Mouse (Mus musculus) liver, adult 2 months (tissue): ENCODE measurements around the gene Kcnh7. TPM values are rescaled to one million over a fixed set of nuclear protein-coding genes. Genes with fewer than 3 reads are reported as not detected.

Experiments
- DNase-seq: peaks from one replicate; pipeline ENCODE4 v3.0.0-alpha.2; 2011; ENCODE audit warnings: low read depth, low spot score; ENCODE audit errors: extremely low read depth
- H3K27ac ChIP-seq: fragments of 200-500 bp; replicated peaks from 2 replicates; pipeline ENCODE4 v1.5.1; 2012; ENCODE audit warnings: low read depth, mild to moderate bottlenecking, control low read depth, inconsistent platforms, low read length; ENCODE audit not compliant: insufficient read depth
- H3K27me3 ChIP-seq: fragments of 200-500 bp; 2 replicates; pipeline ENCODE4 v1.6.1; 2012; ENCODE audit warnings: mild to moderate bottlenecking, moderate library complexity, low read length, inconsistent platforms; ENCODE audit not compliant: control insufficient read depth, insufficient read depth
- H3K36me3 ChIP-seq: fragments of 200-500 bp; 2 replicates; pipeline ENCODE4 v1.6.1; 2012; ENCODE audit warnings: low read length, inconsistent platforms; ENCODE audit not compliant: control insufficient read depth, insufficient read depth
- H3K4me1 ChIP-seq: fragments of 200-500 bp; 2 replicates; pipeline ENCODE4 v1.6.1; 2011; ENCODE audit warnings: low read length; ENCODE audit not compliant: control insufficient read depth, insufficient read depth
- H3K4me3 ChIP-seq: fragments of 200-500 bp; 2 replicates; pipeline ENCODE4 v1.5.1; 2011; ENCODE audit warnings: low read depth, mild to moderate bottlenecking, control low read depth, low read length, moderate library complexity; ENCODE audit not compliant: insufficient read depth
- H3K79me2 ChIP-seq: fragments of 200-500 bp; 2 replicates; pipeline ENCODE4 v1.6.1; 2012; ENCODE audit warnings: inconsistent platforms, mild to moderate bottlenecking, low read length, moderate library complexity; ENCODE audit not compliant: control insufficient read depth, insufficient read depth
- H3K9ac ChIP-seq: fragments of 200-500 bp; 2 replicates; pipeline ENCODE4 v1.6.1; 2012; ENCODE audit warnings: low read depth, mild to moderate bottlenecking, control low read depth, inconsistent platforms, low read length
- CTCF ChIP-seq: fragments of 200-500 bp; IDR thresholded peaks from 2 replicates; pipeline ENCODE4 v1.5.1; 2011; ENCODE audit warnings: low read depth, low read length, control low read depth
- POLR2A ChIP-seq: fragments of 200-500 bp; IDR thresholded peaks from 2 replicates; pipeline ENCODE4 v1.6.1; 2011; ENCODE audit warnings: low read length, control low read depth; ENCODE audit not compliant: insufficient read depth; ENCODE audit errors: extremely low read depth
- WGBS: fragments of 180-500 bp; shearing (Covaris S2); methylation state at CpG from one replicate; pipeline ENCODE4 v1.1.7; 2018; 5-methylcytosine and 5-hydroxymethylcytosine counted together
- polyA plus RNA-seq: library from polyadenylated mRNA; depleted of rRNA; stranded (reverse); fragments of >200 nt; gene quantifications from 2 replicates; pipeline ENCODE4 v1.2.3, GENCODE M21; 2012
- total RNA-seq: library from RNA; depleted of rRNA; stranded (reverse); fragments of >200 nt; gene quantifications from 2 replicates; pipeline ENCODE4 v1.2.3, GENCODE M21; 2014

The Kcnh7 gene
- total and polyA plus RNA-seq, 2 experiments, result not detected

GRCm38 (mm10) chr2:62855391-62855790, 328.7 kb downstream of the Kcnh7 start:
- no peak for TF ChIP-seq POLR2A
- no peak for TF ChIP-seq CTCF
- Histone ChIP-seq H3K36me3 (no peaks in the 10 kb centered on the region), H3K79me2 (no peaks in the 10 kb centered on the region), H3K9ac (no peak overlapping the region), H3K4me3 (no peak overlapping the region), H3K4me1 (no peaks in the 10 kb centered on the region), H3K27me3 (no peaks in the 10 kb centered on the region), H3K27ac (no peak overlapping the region)
- 94% methylated on average over 3 of the region's 3 CpGs for WGBS
- DNase-seq, result no peak

GRCm38 (mm10) chr2:62842630-62843029, 341.5 kb downstream of the Kcnh7 start:
- H3K9ac ChIP-seq, result no peak overlapping the region
- no peak for TF ChIP-seq CTCF
- no peak for TF ChIP-seq POLR2A
- H3K4me1 ChIP-seq, result no peaks in the 10 kb centered on the region
- H3K27ac ChIP-seq, result no peak overlapping the region
- peak; percentile 24 for DNase-seq
- no peaks in the 10 kb centered on the region for H3K36me3 ChIP-seq
- WGBS, result 69% methylated on average over 1 of the region's 1 CpGs
- H3K79me2 ChIP-seq, result no peaks in the 10 kb centered on the region
- H3K4me3 ChIP-seq, result no peak overlapping the region
- no peaks in the 10 kb centered on the region for H3K27me3 ChIP-seq

- no peak overlapping the region for H3K4me3 ChIP-seq
- H3K4me1 ChIP-seq, result no peaks in the 10 kb centered on the region
- DNase-seq, result no peak
- no peaks in the 10 kb centered on the region for H3K27me3 ChIP-seq
- no peaks in the 10 kb centered on the region for H3K79me2 ChIP-seq
- H3K27ac ChIP-seq, result no peak overlapping the region
- no peak overlapping the region for H3K9ac ChIP-seq
- no peaks in the 10 kb centered on the region for H3K36me3 ChIP-seq
- TF ChIP-seq POLR2A (no peak), CTCF (no peak)
- 77% methylated on average over 1 of the region's 1 CpGs for WGBS
Measured at GRCm38 (mm10) chr2:62834261-62834660, 349.8 kb downstream of the Kcnh7 start.

- DNase-seq, result no peak
- WGBS, result 84% methylated on average over 2 of the region's 2 CpGs
- Histone ChIP-seq H3K36me3 (no peaks in the 10 kb centered on the region), H3K4me1 (no peaks in the 10 kb centered on the region), H3K79me2 (no peaks in the 10 kb centered on the region), H3K4me3 (no peak overlapping the region), H3K27me3 (no peaks in the 10 kb centered on the region), H3K9ac (no peak overlapping the region), H3K27ac (no peak overlapping the region)
- no peak for TF ChIP-seq CTCF
- no peak for TF ChIP-seq POLR2A
Measured at GRCm38 (mm10) chr2:62819231-62819630, 364.9 kb downstream of the Kcnh7 start.

- Histone ChIP-seq H3K36me3 (no peaks in the 10 kb centered on the region), H3K79me2 (no peaks in the 10 kb centered on the region), H3K27me3 (no peaks in the 10 kb centered on the region), H3K4me1 (no peaks in the 10 kb centered on the region), H3K9ac (no peak overlapping the region), H3K27ac (no peak overlapping the region), H3K4me3 (no peak overlapping the region)
- WGBS, result 87% methylated on average over 3 of the region's 3 CpGs
- DNase-seq, result no peak
- no peak for TF ChIP-seq POLR2A
- no peak for TF ChIP-seq CTCF
Measured at GRCm38 (mm10) chr2:62816016-62816415, 368.1 kb downstream of the Kcnh7 start.

- Histone ChIP-seq H3K36me3 (no peaks in the 10 kb centered on the region), H3K9ac (no peak overlapping the region), H3K27me3 (no peaks in the 10 kb centered on the region), H3K79me2 (no peaks in the 10 kb centered on the region), H3K4me3 (no peak overlapping the region), H3K4me1 (no peaks in the 10 kb centered on the region), H3K27ac (no peak overlapping the region)
- 36% methylated on average over 4 of the region's 4 CpGs for WGBS
- peak; percentile 15 for DNase-seq
- no peak for TF ChIP-seq POLR2A
- TF ChIP-seq CTCF, result no peak
Measured at GRCm38 (mm10) chr2:62808813-62809212, 375.3 kb downstream of the Kcnh7 start.
